Mouse (Mus musculus): Measurements from ENCODE around the gene D130040H23Rik. TPM values are rescaled to one million over a fixed set of nuclear protein-coding genes. Genes with fewer than 3 reads are reported as not detected.

The D130040H23Rik gene
- 33.8 to 47.6 TPM (median 43.3 TPM) in 4 replicates for total RNA-seq (2023)

DNA sequence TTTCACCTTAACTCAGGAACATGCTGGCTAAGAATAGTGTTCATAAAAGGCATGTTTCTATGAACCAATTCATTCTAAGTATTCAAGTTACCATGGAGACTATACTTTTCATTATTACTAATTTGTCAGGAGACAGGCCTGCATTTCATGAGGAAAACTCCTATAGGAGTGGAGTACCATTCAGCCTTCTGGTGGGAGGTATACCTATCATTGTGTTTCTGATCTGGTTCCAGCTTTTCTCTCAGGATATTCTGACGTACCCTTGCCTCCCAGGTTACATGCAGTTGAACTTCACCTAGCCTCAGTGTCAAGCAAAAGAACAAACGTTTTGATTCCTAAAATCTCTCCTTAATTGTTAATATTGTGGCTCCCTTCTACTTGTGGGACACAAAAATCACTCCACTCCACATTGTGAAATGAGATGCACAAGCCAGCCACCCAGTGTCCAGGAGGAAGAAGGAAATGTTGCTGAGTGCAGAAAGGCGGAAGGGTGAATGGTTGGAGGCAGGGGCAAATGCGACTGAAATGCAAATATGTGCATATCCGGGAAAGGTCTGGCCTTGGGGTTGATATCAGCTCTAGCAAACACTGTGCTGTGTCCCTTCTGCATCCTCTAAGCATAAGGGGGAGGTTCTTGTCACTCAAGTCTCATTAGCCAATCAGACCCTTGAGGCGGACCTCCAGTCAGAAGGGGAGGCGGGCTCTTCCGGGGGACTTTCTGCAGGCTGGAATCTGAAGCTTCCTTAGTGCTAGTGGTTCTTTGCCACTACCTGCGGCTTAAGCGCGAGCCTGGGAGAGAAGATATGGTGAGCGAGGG is at the start of gene D130040H23Rik:
D130040H23Rik (plus strand) TSS at position 695 of the 817 bp plus-strand sequence.

Other genes with a start within 250 kb of the D130040H23Rik start
- gene Zfp930, start 62.0 kb upstream of the D130040H23Rik start, total RNA-seq (2023): 10.2 to 18.4 TPM (median 13.0 TPM) in 4 replicates
- gene Gm9495, start 182.5 kb downstream of the D130040H23Rik start, total RNA-seq (2023): not detected in 4 replicates